Mouse (Mus musculus) E14TG2a.4 (cell line): Measurements from ENCODE around the gene Vmn2r88.
"Not testable (repeated sequence)": the region's sequence is repeated elsewhere in the genome, so short reads cannot be mapped to it uniquely, and the experiment has no call there.

Source experiments
- CTCF ChIP-seq: conservative IDR thresholded peaks from 2 replicates; pipeline ENCODE4 v1.5.1; 2014; ENCODE audit warnings: low read length
- POU5F1 ChIP-seq: IDR thresholded peaks from 2 replicates; pipeline ENCODE4 v1.6.1; 2014; ENCODE audit warnings: low read length, borderline replicate concordance

DNA sequence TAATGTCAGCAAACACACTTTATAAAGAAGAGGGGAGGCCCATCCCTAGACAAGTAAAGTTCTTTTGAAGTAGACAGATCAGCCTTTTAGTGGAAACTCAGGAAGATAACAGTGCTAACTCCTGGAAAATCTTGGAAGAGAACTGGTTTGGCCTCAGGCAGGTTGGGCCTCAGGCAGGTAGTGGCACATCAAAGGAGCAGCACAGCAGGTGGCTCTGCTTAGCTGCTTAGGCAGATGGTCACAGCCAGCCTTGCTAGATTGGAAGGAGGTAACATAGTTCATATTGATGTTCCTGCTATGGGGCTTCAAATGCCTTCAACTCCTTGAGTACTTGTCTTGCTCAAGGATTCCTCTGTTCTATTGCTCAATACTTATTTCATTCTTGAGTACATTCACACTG, 19.5 kb downstream of the Vmn2r88 start:
- TF ChIP-seq CTCF, POU5F1: not testable (repeated sequence)
